Mouse (Mus musculus) midbrain, embryonic 13.5 days (tissue): ENCODE results near the gene Arhgap8. TPM values are rescaled to one million over a fixed set of nuclear protein-coding genes. Genes with fewer than 3 reads are reported as not detected.

Experiments
- ATAC-seq: fragments of 200-750 bp; cut with Nextera tagmentation; 2 replicates; pipeline ENCODE4 v1.8.0; 2017; ENCODE audit warnings: mild to moderate bottlenecking, moderate TSS enrichment, moderate library complexity
- H3K27ac ChIP-seq: fragments of 300-500 bp; sonication (generic); 2 replicates; pipeline ENCODE4 v1.5.1; 2015; ENCODE audit warnings: inconsistent platforms, mild to moderate bottlenecking, moderate library complexity
- H3K27me3 ChIP-seq: fragments of 300-500 bp; sonication (generic); 2 replicates; pipeline ENCODE4 v1.6.1; 2015; ENCODE audit warnings: mild to moderate bottlenecking, inconsistent platforms
- H3K36me3 ChIP-seq: fragments of 300-500 bp; sonication (generic); 2 replicates; pipeline ENCODE4 v1.6.1; 2015; ENCODE audit warnings: mild to moderate bottlenecking, inconsistent platforms
- H3K4me1 ChIP-seq: fragments of 300-500 bp; sonication (generic); replicated peaks from 2 replicates; pipeline ENCODE4 v1.6.1; 2015; ENCODE audit warnings: inconsistent platforms
- H3K4me2 ChIP-seq: fragments of 300-500 bp; sonication (generic); replicated peaks from 2 replicates; pipeline ENCODE4 v1.6.1; 2015; ENCODE audit warnings: moderate library complexity, mild to moderate bottlenecking, inconsistent platforms
- H3K4me3 ChIP-seq: fragments of 300-500 bp; sonication (generic); replicated peaks from 2 replicates; pipeline ENCODE4 v1.5.1; 2015; ENCODE audit warnings: mild to moderate bottlenecking, inconsistent platforms
- H3K9ac ChIP-seq: fragments of 300-500 bp; sonication (generic); replicated peaks from 2 replicates; pipeline ENCODE4 v1.6.1; 2015; ENCODE audit warnings: mild to moderate bottlenecking, inconsistent platforms
- H3K9me3 ChIP-seq: fragments of 300-500 bp; sonication (generic); 2 replicates; pipeline ENCODE4 v1.6.1; 2016; ENCODE audit warnings: mild to moderate bottlenecking, inconsistent platforms
- WGBS: fragments of 180-500 bp; shearing (Covaris S2); methylation state at CpG from one replicate; pipeline ENCODE4 v1.1.7; 2015; 5-methylcytosine and 5-hydroxymethylcytosine counted together
- polyA plus RNA-seq: library from polyadenylated mRNA; unstranded; fragments of >200 nt; fragmentation: Nextera tagmentation; extraction: Ambion mirVana; gene quantifications from 2 replicates; pipeline ENCODE4 v1.2.1, GENCODE M21; 2015

Gene Arhgap8
- polyA plus RNA-seq, 1 experiment from 2014 or later: 0.61 TPM

DNA sequence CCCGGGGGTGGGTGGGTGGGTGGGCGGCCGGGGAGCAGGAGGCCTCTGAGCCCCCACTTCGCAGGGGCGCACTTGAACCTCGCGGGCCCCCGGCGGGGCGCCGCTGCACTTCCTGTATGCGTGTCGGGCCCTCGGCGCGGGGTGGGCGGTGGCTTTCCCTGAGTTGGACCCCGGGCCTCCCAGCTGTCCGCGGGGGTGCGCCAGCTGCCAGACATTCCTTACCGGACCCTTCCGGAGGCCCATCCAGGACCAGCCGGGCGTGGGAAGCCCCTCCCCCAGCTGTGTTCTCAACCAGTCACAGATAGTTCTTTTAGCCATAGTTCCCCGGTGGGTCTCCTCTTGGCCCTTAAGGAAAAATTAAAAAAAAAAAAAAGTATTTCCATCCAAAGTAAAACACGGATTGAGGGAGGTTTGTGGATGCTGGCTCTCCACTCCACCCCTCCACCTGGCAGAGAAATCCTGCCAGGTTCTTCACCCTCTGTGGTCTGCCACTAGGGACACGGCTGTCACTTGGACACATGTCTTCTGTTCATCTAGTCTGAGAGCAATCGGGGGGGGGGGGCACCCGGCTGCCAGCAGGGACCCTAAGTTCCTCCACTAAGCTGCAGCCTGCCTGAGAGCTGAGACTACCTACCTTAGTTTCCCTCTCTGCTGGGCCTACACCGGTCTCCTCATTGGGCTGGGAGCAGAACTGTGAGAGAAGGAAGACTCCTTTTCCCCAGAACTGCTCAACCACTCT, 38.2 kb upstream of the Arhgap8 start:
- 3% methylated on average over 31 of the region's 31 CpGs for whole genome bisulfite sequencing
- peaks cover 37% of the 10 kb centered on the region for H3K27me3 ChIP-seq
- no peaks in the 10 kb centered on the region for H3K36me3 ChIP-seq
- peak overlapping the region; percentile 50 for H3K4me3 ChIP-seq
- peaks cover 18% of the 10 kb centered on the region for H3K4me1 ChIP-seq
- H3K27ac ChIP-seq: no peak overlapping the region
- peak overlapping the region; percentile 56 for H3K9ac ChIP-seq
- no peaks in the 10 kb centered on the region for H3K9me3 ChIP-seq
- peak overlapping the region; percentile 94 for H3K4me2 ChIP-seq
- peak; percentile 19; the same call in 1 of the 2 replicates for ATAC-seq

DNA sequence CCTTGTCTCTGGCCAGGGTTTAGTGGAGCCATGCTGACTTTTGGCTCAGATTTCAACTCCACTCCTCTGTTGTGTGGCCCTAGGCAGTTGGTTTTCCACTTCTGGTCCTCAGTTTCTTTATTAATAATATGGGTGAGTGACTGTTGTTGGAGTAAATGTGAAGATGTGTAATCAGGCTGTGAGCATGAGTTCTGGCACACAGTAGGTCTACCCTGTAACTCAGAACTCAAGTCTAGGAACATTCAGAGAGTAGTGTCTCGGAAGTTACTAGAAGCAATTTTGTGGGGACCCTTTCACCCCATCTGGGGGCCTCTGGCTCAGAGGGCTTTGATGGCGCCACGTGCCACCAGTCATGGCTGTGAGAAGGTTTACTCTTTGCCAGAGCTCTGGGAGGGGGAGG, 37.6 kb upstream of the Arhgap8 start:
- Histone ChIP-seq H3K9me3 (no peaks in the 10 kb centered on the region), H3K4me3 (no peak overlapping the region), H3K9ac (no peak overlapping the region), H3K36me3 (no peaks in the 10 kb centered on the region), H3K27me3 (peaks cover 37% of the 10 kb centered on the region), H3K4me2 (peak overlapping the region; percentile 94; the same call in 1 of the 2 replicates), H3K27ac (no peak overlapping the region), H3K4me1 (peaks cover 18% of the 10 kb centered on the region)
- WGBS: 80% methylated on average over 3 of the region's 3 CpGs
- ATAC-seq: no peak

DNA sequence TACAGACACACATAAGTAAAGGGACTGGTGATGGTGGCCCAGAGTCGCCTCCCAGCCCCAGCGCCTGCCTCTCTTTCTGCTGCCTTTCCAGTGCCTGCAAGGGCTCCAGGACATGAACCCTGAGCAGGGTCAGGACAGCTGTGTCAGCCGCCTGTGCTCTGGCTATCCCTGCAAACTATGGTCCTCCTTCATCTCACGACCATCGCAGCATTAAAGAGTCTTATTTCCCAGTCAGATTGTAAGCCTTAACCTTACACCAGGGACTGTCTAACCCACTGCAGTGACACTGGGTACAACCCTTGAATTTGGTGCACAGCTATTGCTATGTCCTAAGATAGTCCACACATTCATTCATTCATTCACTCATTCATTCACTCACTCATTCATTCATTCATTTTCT, 37.0 kb upstream of the Arhgap8 start:
- no peak for ATAC-seq
- 71% methylated on average over 5 of the region's 5 CpGs for WGBS
- Histone ChIP-seq H3K27ac (no peak overlapping the region), H3K36me3 (no peaks in the 10 kb centered on the region), H3K4me1 (peaks cover 18% of the 10 kb centered on the region), H3K9me3 (no peaks in the 10 kb centered on the region), H3K27me3 (peaks cover 37% of the 10 kb centered on the region), H3K4me3 (no peak overlapping the region), H3K9ac (no peak overlapping the region), H3K4me2 (no peak overlapping the region)

DNA sequence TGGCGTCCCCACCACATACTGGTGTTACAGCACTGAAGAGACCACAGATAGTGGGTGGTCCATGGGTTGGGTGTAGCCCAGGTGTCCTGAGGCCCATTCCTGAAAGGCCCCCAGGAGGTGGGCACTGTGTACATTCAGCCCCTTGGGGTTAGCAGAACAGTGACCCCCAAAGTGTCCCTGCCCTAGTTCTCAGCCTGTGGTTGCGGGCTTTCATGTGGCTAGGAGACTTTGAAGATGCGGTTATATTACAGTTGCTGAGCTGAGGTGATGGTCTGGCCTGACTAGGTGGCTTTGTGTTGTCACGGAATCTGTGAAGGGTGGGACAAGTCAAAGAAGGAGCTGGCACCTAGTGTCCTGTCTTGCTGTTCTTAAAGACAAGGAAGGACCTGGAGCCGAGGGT, 35.3 kb upstream of the Arhgap8 start:
- no peak for ATAC-seq
- Histone ChIP-seq H3K4me1 (peaks cover 18% of the 10 kb centered on the region), H3K27me3 (peaks cover 37% of the 10 kb centered on the region), H3K9ac (no peak overlapping the region), H3K4me2 (no peak overlapping the region), H3K9me3 (no peaks in the 10 kb centered on the region), H3K4me3 (no peak overlapping the region), H3K36me3 (no peaks in the 10 kb centered on the region; the same call in 1 of the 2 replicates), H3K27ac (no peak overlapping the region)
- 56% methylated on average over 5 of the region's 5 CpGs for WGBS

DNA sequence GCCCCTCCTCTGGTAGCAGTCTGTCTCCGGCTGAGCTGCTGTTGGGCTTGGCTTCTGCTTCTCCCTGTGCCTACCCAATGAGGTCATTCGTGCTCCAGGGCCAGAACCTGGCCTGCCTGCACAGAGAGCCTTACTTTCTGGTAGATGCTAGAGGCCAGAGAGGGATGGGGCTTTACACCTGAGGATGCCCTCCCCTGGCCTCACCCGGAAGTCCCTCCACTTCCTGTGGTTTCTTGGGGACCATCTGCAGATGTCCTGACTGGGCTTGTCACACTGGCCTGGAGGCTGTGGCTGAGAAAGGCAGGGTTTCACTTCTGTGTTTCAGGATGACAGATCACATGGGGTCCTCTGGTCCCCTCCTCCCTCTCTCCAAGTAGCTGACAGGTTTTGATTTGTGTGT, 34.4 kb upstream of the Arhgap8 start:
- WGBS: 71% methylated on average over 3 of the region's 3 CpGs
- Histone ChIP-seq H3K36me3 (peaks cover 4% of the 10 kb centered on the region), H3K9me3 (no peaks in the 10 kb centered on the region), H3K4me3 (no peak overlapping the region), H3K4me1 (peaks cover 17% of the 10 kb centered on the region), H3K4me2 (no peak overlapping the region), H3K27ac (no peak overlapping the region), H3K9ac (no peak overlapping the region), H3K27me3 (peaks cover 28% of the 10 kb centered on the region)
- ATAC-seq: no peak

DNA sequence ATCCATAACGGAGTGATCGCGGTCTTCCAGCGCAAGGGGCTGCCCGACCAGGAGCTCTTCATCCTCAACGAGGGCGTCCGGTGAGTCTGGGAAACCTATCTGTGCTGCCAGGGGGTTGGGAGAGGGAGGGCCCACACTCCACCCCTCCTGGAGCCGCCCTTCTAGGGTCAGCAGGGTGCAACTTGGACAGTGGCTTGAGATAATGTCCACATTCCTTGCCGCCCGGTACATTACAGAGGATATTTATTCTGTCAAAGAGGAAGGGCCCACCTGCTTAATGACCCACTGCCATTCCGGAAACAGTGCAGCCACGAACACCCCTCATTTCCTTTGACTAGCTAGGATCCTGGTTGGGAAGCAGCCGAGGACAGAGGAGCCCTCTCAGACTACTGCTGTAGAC, 31.9 kb upstream of the Arhgap8 start:
- Histone ChIP-seq H3K4me2 (no peak overlapping the region), H3K4me3 (no peak overlapping the region), H3K4me1 (no peaks in the 10 kb centered on the region), H3K9me3 (0 out of 2 replicates have a peak, but pooled peaks cover 4% of the 10 kb centered on the region), H3K9ac (no peak overlapping the region), H3K27me3 (peaks cover 3% of the 10 kb centered on the region), H3K36me3 (peaks cover 17% of the 10 kb centered on the region), H3K27ac (no peak overlapping the region)
- WGBS: 84% methylated on average over 14 of the region's 14 CpGs
- no peak for ATAC-seq

DNA sequence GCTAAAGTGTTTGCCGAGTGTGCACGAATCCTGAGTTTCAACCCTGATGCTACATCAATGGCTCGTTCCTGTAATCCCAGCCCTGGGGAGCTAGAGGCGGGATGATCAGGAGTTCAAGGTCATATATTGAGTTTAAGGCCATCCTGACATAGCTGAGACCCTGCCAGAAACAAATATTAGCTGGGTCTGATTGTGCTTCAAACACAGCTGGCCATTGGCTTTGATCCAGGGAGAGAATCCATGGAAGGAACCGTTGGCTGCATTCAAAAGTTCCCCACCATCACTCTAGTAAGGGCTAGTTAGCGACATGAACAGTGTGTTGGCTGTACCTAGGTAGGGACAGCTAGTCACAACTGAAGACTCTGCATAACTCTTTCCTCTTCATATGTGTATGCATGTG, 30.5 kb upstream of the Arhgap8 start:
- ATAC-seq: no peak
- no peak overlapping the region for H3K9ac ChIP-seq
- peaks cover 28% of the 10 kb centered on the region for H3K36me3 ChIP-seq
- H3K4me2 ChIP-seq: no peak overlapping the region
- H3K4me1 ChIP-seq: no peaks in the 10 kb centered on the region
- 87% methylated on average over 6 of the region's 6 CpGs for WGBS
- H3K27me3 ChIP-seq: no peaks in the 10 kb centered on the region
- 0 out of 2 replicates have a peak, but pooled peaks cover 4% of the 10 kb centered on the region for H3K9me3 ChIP-seq
- no peak overlapping the region for H3K27ac ChIP-seq
- H3K4me3 ChIP-seq: no peak overlapping the region

DNA sequence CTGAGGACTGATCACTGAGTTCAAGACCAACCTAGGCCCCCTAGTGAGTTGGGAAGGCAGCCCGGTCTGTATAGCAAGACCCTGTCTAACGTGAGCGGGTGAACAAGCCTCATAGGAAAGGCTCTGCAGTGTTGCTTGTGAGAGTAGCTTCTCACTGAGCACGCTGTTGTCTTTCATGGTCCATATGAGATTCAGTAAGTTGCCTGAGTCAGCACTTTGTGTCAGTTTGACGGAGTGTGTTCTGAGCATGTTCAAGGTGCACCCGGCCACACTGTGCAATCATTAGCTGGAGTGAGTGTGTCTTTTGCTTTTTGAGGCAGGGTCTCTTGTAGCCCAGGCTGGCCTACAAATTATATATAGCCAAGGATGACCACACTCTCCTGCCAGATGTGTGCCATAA, 28.3 kb upstream of the Arhgap8 start:
- Histone ChIP-seq H3K9ac (no peak overlapping the region), H3K4me1 (no peaks in the 10 kb centered on the region), H3K9me3 (0 out of 2 replicates have a peak, but pooled peaks cover 4% of the 10 kb centered on the region), H3K4me2 (no peak overlapping the region), H3K27ac (no peak overlapping the region), H3K27me3 (no peaks in the 10 kb centered on the region), H3K4me3 (no peak overlapping the region), H3K36me3 (peaks cover 28% of the 10 kb centered on the region)
- no peak for ATAC-seq
- WGBS: 91% methylated on average over 6 of the region's 6 CpGs

DNA sequence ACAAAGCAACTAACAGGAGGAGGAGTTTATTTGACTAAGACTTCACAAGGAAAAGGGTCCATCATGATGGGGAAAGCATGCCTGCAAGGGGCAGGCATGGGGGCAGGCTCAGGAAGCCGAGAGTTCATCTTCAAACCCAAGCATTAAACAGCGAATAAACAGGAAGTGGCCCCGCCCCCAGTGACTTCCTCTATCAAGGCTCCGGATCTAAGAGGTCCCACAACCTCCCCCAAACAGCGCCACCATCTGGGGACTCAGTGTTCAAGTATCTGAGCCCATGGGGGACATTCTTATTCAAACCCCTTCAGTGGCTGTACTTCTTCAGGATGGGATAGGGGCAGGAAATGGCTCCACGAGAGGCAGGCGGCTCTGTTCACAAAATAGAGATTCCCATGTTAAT, 27.2 kb upstream of the Arhgap8 start:
- 95% methylated on average over 7 of the region's 7 CpGs for WGBS
- H3K27ac ChIP-seq: no peak overlapping the region

DNA sequence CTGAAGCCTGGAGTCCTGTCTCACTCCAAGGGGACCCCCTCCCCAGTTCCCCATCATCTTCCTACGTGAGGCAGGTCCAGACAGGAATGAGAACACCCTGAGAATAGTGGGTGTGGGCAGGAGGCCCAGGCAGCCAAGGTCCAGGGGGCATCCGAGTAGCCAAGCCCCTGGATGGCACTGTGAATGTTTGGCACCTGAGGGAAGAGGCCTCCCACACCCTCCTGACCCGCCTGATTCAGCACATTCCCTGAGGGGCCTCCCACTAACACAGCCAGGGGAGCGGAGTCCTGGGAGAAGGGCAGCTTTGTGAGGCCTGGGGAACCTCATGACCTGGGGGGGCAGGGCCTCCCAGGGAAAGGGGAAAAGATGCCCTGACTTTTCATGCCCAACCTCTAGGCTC, 23.8 kb upstream of the Arhgap8 start:
- Histone ChIP-seq H3K4me1 (no peaks in the 10 kb centered on the region), H3K27me3 (no peaks in the 10 kb centered on the region), H3K4me2 (no peak overlapping the region), H3K9me3 (0 out of 2 replicates have a peak, but pooled peaks cover 4% of the 10 kb centered on the region), H3K4me3 (no peak overlapping the region), H3K27ac (no peak overlapping the region), H3K9ac (no peak overlapping the region), H3K36me3 (peaks cover 23% of the 10 kb centered on the region)
- 64% methylated on average over 4 of the region's 4 CpGs for WGBS
- ATAC-seq: no peak

More for the DNA sequence above, 27.2 kb upstream of the Arhgap8 start:
- Histone ChIP-seq H3K9me3 (0 out of 2 replicates have a peak, but pooled peaks cover 4% of the 10 kb centered on the region), H3K4me1 (no peaks in the 10 kb centered on the region), H3K9ac (no peak overlapping the region), H3K36me3 (peaks cover 28% of the 10 kb centered on the region), H3K4me2 (no peak overlapping the region), H3K27me3 (no peaks in the 10 kb centered on the region), H3K4me3 (no peak overlapping the region)
- no peak for ATAC-seq

DNA sequence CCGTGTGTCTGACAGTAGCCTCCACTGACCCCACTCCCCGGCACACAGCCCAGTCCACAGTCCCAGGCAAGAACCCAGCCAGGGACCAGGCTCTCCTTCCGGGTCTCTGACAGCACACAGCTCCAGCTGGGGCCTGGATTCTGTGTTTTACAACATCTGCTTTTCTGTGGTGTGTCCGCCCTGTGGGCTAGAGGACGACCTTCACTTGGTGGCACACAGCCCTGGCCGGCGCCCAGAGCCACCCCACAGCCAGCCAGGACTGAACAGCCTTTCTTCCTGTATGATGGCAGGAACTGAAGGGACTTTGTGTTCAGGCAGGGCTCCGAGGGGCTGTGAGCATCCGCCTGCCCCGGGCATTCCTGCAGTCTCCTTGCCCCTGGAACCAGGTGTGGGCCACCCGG, 22.2 kb upstream of the Arhgap8 start:
- 0 out of 2 replicates have a peak, but pooled peaks cover 3% of the 10 kb centered on the region for H3K9me3 ChIP-seq
- H3K36me3 ChIP-seq: peaks cover 15% of the 10 kb centered on the region; the same call in 1 of the 2 replicates
- no peak overlapping the region for H3K27ac ChIP-seq
- H3K4me1 ChIP-seq: no peaks in the 10 kb centered on the region
- WGBS: 84% methylated on average over 11 of the region's 11 CpGs
- H3K9ac ChIP-seq: 0 out of 2 replicates have a peak overlapping the region, but pooled peaks have one; percentile 29
- H3K4me2 ChIP-seq: no peak overlapping the region
- ATAC-seq: no peak
- H3K27me3 ChIP-seq: no peaks in the 10 kb centered on the region
- H3K4me3 ChIP-seq: no peak overlapping the region

DNA sequence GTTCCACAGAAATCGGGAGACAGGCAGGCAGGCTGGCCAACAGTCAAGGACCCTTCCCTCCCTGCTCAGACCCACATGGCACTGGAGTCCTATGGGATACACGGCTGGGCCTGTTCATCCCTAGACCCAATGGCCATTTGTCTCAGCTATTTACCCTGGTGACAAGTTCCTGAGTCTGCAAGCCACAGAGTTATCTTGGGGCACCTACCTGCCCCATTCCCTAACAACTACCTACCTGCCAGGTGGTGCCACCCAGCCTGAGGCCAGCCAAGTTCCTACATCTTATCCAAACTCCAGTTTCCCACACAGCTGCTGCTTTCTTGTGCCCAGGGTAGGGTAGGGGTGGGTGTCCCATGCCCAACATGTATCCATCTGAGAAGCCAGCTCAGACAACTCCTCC, 21.7 kb upstream of the Arhgap8 start:
- Histone ChIP-seq H3K4me3 (no peak overlapping the region), H3K27me3 (no peaks in the 10 kb centered on the region), H3K36me3 (peaks cover 15% of the 10 kb centered on the region; the same call in 1 of the 2 replicates), H3K27ac (no peak overlapping the region), H3K4me1 (no peaks in the 10 kb centered on the region), H3K9ac (no peak overlapping the region), H3K9me3 (no peaks in the 10 kb centered on the region), H3K4me2 (no peak overlapping the region)
- no peak for ATAC-seq
- 89% methylated on average over 2 of the region's 2 CpGs for WGBS
